Mouse (Mus musculus) cerebellum, postnatal 4 days (tissue): ENCODE results near the gene Ndufaf8.

Source experiments
- DNase-seq, 2 experiments: peaks; one replicate each; pipeline ENCODE4 v3.0.0; 2022; ENCODE audit warnings: low spot score in 2 of 2, mixed read lengths in 1 of 2

The Ndufaf8 gene

GRCm38 (mm10) chr11:120134148-120134547, 35.4 kb downstream of the Ndufaf8 start:
- no peak for DNase-seq

GRCm38 (mm10) chr11:120134847-120135530, 36.3 kb downstream of the Ndufaf8 start:
- DNase-seq = no peak

GRCm38 (mm10) chr11:120136195-120136594, 37.5 kb downstream of the Ndufaf8 start:
- DNase-seq = no peak

GRCm38 (mm10) chr11:120136796-120137624, 38.3 kb downstream of the Ndufaf8 start:
- DNase-seq = no peak

- DNase-seq = no peak
Observed at GRCm38 (mm10) chr11:120137625-120138004, 38.9 kb downstream of the Ndufaf8 start.

- no peak for DNase-seq
Observed at GRCm38 (mm10) chr11:120139309-120139731, 40.6 kb downstream of the Ndufaf8 start.

- no peak for DNase-seq
Observed at GRCm38 (mm10) chr11:120140255-120140654, 41.5 kb downstream of the Ndufaf8 start.

- no peak for DNase-seq
Observed at GRCm38 (mm10) chr11:120142601-120143051, 43.9 kb downstream of the Ndufaf8 start.

GRCm38 (mm10) chr11:120143708-120144497, 45.2 kb downstream of the Ndufaf8 start:
- no peak for DNase-seq

- DNase-seq = no peak
Observed at GRCm38 (mm10) chr11:120148201-120148855, 49.6 kb downstream of the Ndufaf8 start.

- DNase-seq = no peak
Observed at GRCm38 (mm10) chr11:120149510-120150200, 50.9 kb downstream of the Ndufaf8 start.
